Mouse (Mus musculus) heart, postnatal 4 days (tissue): ENCODE data around the gene Srp14. TPM values are rescaled to one million over a fixed set of nuclear protein-coding genes. Genes with fewer than 3 reads are reported as not detected.

ENCODE experiments used
- DNase-seq: peaks from one replicate; pipeline ENCODE4 v3.0.0; 2021
- total RNA-seq, 2 experiments: library from RNA; stranded (reverse); gene quantifications; 2 replicates each; pipeline ENCODE4 v1.2.3; 2021

Gene Srp14
- total RNA-seq, 2 experiments from 2014 or later: 104 to 111 TPM

DNA sequence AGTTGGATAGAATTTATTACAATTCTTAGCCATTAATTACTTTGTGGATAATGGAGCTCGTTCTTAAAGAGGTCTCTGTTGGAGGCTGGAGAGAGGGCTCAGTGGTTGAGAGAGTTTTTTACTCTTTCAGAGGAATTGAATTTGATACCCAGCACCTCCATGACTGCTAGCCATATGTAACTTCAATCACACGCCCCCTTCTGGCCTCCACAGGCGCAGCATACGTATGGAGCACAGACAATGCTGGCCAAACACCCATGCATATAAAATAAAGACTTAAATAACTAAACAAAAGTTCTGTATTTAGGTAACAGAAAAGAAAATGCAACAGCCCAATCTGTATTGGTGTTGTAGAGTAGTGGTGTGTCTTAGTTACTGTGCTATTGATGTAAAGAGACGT, 47.9 kb downstream of the Srp14 start:
- DNase-seq: peak; percentile 48

DNA sequence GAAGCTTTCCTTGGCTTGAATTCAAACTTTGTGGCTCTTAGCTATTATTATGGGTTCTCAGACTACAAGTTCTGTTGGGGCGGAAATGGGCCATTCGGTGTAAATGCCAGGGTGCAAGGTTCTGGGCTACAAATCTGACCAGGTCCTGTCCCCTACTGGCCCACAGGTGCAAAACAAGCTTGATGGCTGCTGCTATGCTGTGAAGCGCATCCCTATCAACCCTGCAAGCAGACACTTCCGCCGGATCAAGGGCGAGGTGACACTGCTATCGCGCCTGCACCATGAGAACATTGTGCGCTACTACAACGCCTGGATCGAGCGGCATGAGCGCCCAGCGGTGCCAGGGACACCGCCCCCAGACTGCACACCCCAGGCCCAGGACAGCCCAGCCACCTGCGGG, 48.9 kb downstream of the Srp14 start:
- no peak for DNase-seq

DNA sequence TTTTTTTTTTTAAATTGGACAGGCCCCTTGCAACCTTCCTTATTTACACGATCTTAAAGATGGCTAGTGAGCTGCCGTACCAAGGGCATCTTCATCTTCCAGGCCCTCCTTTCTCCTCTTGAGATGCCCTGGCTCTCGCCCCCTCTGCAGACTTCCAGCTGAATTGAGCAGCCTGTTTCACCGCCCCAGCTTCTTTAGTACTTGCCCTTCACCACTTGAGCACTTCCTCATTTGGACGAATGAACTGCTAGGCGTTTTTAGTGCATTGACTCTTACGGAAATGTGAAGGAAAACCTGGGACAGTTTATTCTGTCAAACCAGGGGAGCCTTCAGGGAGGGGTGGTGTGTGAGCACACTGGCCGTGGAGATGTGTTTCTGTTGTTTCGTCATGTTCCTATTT, 50.2 kb downstream of the Srp14 start:
- DNase-seq: no peak

DNA sequence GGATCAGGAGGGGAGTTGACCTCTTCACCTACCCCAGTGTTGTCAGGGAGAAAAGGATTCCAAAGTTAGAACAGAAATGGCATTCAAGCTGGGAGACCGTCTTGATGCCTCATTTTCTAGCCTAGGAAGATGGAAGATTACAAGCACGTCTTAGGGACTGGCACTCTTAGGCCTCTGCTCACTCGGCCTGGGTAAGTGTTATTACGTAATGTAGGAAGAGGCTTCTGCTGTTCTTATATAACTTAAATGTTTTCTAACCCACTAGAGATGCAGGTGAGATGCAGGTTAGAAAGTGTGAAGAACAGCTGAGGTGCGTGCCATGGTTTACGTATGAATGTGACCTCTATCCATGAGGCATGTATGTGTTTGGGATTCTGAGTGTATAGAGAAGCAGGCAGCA, 51.2 kb downstream of the Srp14 start:
- no peak for DNase-seq

Other genes with a start within 250 kb of the Srp14 start
- under 1 TPM in 1 of 2 experiments, not detected in 1; 0.23 TPM for gene Fsip1, start 222.7 kb downstream of the Srp14 start, total RNA-seq
- 1 to 10 TPM in 1 of 2 experiments, under 1 TPM in 1; 0.76 to 1.1 TPM for gene Gpr176, start 106.3 kb downstream of the Srp14 start, total RNA-seq
- gene Eif2ak4, start 91.1 kb downstream of the Srp14 start, total RNA-seq: 10 to 100 TPM; 14.1 to 14.3 TPM
- 1 to 10 TPM; 4.2 to 7.6 TPM for gene Bmf, start 70.0 kb upstream of the Srp14 start, total RNA-seq
- 10 to 100 TPM; 39.5 to 50.3 TPM for gene Bub1b, start 118.5 kb upstream of the Srp14 start, total RNA-seq
- 10 to 100 TPM; 14.0 to 14.2 TPM for gene Pak6, start 183.6 kb upstream of the Srp14 start, total RNA-seq
- gene Ankrd63, start 224.3 kb upstream of the Srp14 start, total RNA-seq: 1 to 10 TPM; 1.3 to 1.4 TPM
- 1 to 10 TPM; 1.3 to 1.7 TPM for gene Plcb2, start 248.7 kb upstream of the Srp14 start, total RNA-seq